Mouse (Mus musculus) kidney, embryonic 14.5 days (tissue): Measurements from ENCODE around the gene 1700030J22Rik. TPM values are rescaled to one million over a fixed set of nuclear protein-coding genes. Genes with fewer than 3 reads are reported as not detected.

Experiments used
- ATAC-seq: fragments of 200-750 bp; cut with Nextera tagmentation; 2 replicates; pipeline ENCODE4 v1.8.0; 2017; ENCODE audit warnings: moderate number of reproducible peaks, mild to moderate bottlenecking, moderate TSS enrichment, moderate library complexity; ENCODE audit not compliant: low FRiP score, low TSS enrichment
- H3K27ac ChIP-seq: fragments of 300-500 bp; sonication (generic); 2 replicates; pipeline ENCODE4 v1.5.1; 2014; ENCODE audit warnings: low read depth, mild to moderate bottlenecking, low read length, moderate library complexity, mixed read lengths
- H3K27me3 ChIP-seq: fragments of 300-500 bp; sonication (generic); 2 replicates; pipeline ENCODE4 v1.6.1; 2014; ENCODE audit warnings: mild to moderate bottlenecking, low read length; ENCODE audit not compliant: control insufficient read depth, insufficient read depth
- H3K36me3 ChIP-seq: fragments of 300-500 bp; sonication (generic); 2 replicates; pipeline ENCODE4 v1.6.1; 2014; ENCODE audit warnings: low read length, mixed read lengths; ENCODE audit not compliant: control insufficient read depth, insufficient read depth
- H3K4me1 ChIP-seq: fragments of 300-500 bp; sonication (generic); 2 replicates; pipeline ENCODE4 v1.6.1; 2014; ENCODE audit warnings: low read length, mixed read lengths; ENCODE audit not compliant: control insufficient read depth, insufficient read depth
- H3K4me2 ChIP-seq: fragments of 300-500 bp; sonication (generic); replicated peaks from 2 replicates; pipeline ENCODE4 v1.6.1; 2014; ENCODE audit warnings: low read depth, mild to moderate bottlenecking, low read length
- H3K4me3 ChIP-seq: fragments of 300-500 bp; sonication (generic); 2 replicates; pipeline ENCODE4 v1.5.1; 2014; ENCODE audit warnings: mild to moderate bottlenecking, low read length
- H3K9ac ChIP-seq: fragments of 300-500 bp; sonication (generic); 2 replicates; pipeline ENCODE4 v1.6.1; 2014; ENCODE audit warnings: low read depth, mild to moderate bottlenecking, low read length, moderate library complexity
- H3K9me3 ChIP-seq: fragments of 300-500 bp; sonication (generic); 2 replicates; pipeline ENCODE4 v1.6.1; 2016; ENCODE audit warnings: low read length; ENCODE audit not compliant: control insufficient read depth
- WGBS: fragments of 180-500 bp; shearing (Covaris S2); extraction: QIAGEN DNeasy Blood & Tissue Kit; methylation state at CpG from one replicate; pipeline ENCODE4 v1.1.7; 2014; 5-methylcytosine and 5-hydroxymethylcytosine counted together
- polyA plus RNA-seq: library from polyadenylated mRNA; unstranded; fragments of >200 nt; fragmentation: Nextera tagmentation; extraction: Ambion mirVana; gene quantifications from 2 replicates; pipeline ENCODE4 v1.2.1, GENCODE M21; 2014

1700030J22Rik gene
- polyA plus RNA-seq, 1 experiment from 2014 or later: 2.7 TPM

- Histone ChIP-seq H3K9ac (peak overlapping the region; percentile 13; the same call in 1 of the 2 replicates), H3K9me3 (no peaks in the 10 kb centered on the region), H3K4me2 (peak overlapping the region; percentile 94), H3K4me3 (peak overlapping the region; percentile 74; the same call in 1 of the 2 replicates), H3K27me3 (no peaks in the 10 kb centered on the region), H3K36me3 (no peaks in the 10 kb centered on the region), H3K27ac (no peak overlapping the region), H3K4me1 (peaks cover 5% of the 10 kb centered on the region; the same call in 1 of the 2 replicates)
- 59% methylated on average over 11 of the region's 11 CpGs for WGBS
- no peak for ATAC-seq
Measured at GRCm38 (mm10) chr8:116994016-116994716, 15.4 kb upstream of the 1700030J22Rik start.

GRCm38 (mm10) chr8:116993095-116993867 lies 14.5 kb upstream of the 1700030J22Rik start, which contains the start of gene Gcsh:
Gcsh (minus strand) TSS chr8:116993537.
- Histone ChIP-seq H3K9ac (peak within 1 kb of the TSS; percentile 74), H3K27ac (peak within 1 kb of the TSS; percentile 60), H3K4me1 (peaks cover 5% of the 10 kb centered on the region; the same call in 1 of the 2 replicates), H3K4me3 (peak within 1 kb of the TSS; percentile 74), H3K4me2 (peak within 1 kb of the TSS; percentile 94), H3K27me3 (no peaks in the 10 kb centered on the region), H3K36me3 (peaks cover 6% of the 10 kb centered on the region; the same call in 1 of the 2 replicates), H3K9me3 (no peaks in the 10 kb centered on the region)
- ATAC-seq: peak; percentile 100
- WGBS: under 1% methylated on average over 56 of the region's 56 CpGs

GRCm38 (mm10) chr8:116992176-116992971 lies 13.6 kb upstream of the 1700030J22Rik start:
- H3K27ac ChIP-seq: no peak overlapping the region
- no peaks in the 10 kb centered on the region for H3K9me3 ChIP-seq
- no peak for ATAC-seq
- peak overlapping the region; percentile 74 for H3K9ac ChIP-seq
- H3K4me3 ChIP-seq: peak overlapping the region; percentile 74
- H3K4me1 ChIP-seq: peaks cover 5% of the 10 kb centered on the region; the same call in 1 of the 2 replicates
- peak overlapping the region; percentile 94 for H3K4me2 ChIP-seq
- no peaks in the 10 kb centered on the region for H3K27me3 ChIP-seq
- 10% methylated on average over 23 of the region's 23 CpGs for WGBS
- peaks cover 15% of the 10 kb centered on the region; the same call in 1 of the 2 replicates for H3K36me3 ChIP-seq

DNA sequence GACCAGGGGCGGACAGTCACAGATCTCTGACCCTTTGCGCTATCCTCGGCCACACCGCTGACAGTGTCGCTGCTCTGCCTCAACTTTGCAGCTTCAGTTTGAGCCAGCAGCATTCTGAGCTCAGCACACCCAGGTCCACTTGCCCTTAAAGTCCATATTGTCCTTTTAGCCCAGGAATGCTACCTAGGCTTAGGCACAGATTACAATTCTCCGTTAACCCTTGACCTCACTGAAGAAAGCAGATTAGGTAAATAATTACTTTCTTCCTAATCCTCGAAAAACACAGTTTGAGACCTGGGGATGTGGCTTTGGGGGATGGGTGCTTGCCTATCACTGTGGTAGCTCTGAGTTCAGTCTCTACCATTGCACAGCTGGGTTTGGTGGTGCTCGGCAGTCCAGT lies 12.5 kb upstream of the 1700030J22Rik start:
- H3K4me1 ChIP-seq: peaks cover 5% of the 10 kb centered on the region; the same call in 1 of the 2 replicates
- no peak overlapping the region for H3K27ac ChIP-seq
- H3K9me3 ChIP-seq: no peaks in the 10 kb centered on the region
- H3K9ac ChIP-seq: no peak overlapping the region
- H3K4me2 ChIP-seq: no peak overlapping the region
- no peaks in the 10 kb centered on the region for H3K27me3 ChIP-seq
- peaks cover 24% of the 10 kb centered on the region for H3K36me3 ChIP-seq
- 86% methylated on average over 8 of the region's 8 CpGs for WGBS
- ATAC-seq: no peak
- H3K4me3 ChIP-seq: no peak overlapping the region; the same call in 1 of the 2 replicates

DNA sequence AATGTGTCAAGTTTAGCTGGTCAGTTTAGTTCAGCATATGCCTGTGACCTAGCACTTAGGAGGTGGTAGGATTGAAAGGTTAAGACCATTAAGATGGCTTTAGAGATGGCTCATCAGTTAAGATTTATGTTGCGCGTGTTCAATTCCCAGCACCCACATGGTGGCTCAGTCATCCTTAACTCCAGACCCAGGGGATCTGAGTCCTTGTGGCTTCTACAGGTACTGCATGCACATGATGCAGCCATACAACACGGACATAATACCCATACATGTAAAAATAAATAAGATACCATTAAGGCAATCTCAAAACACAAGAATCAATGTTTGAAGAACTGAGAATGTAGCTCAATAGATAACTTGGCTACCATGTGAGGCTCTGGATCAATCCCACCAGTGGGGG lies 11.1 kb upstream of the 1700030J22Rik start:
- WGBS: 95% methylated on average over 3 of the region's 3 CpGs
- Histone ChIP-seq H3K36me3 (peaks cover 35% of the 10 kb centered on the region), H3K27ac (no peak overlapping the region), H3K9me3 (no peaks in the 10 kb centered on the region), H3K9ac (no peak overlapping the region), H3K4me2 (no peak overlapping the region), H3K4me3 (no peak overlapping the region), H3K4me1 (peaks cover 5% of the 10 kb centered on the region; the same call in 1 of the 2 replicates), H3K27me3 (no peaks in the 10 kb centered on the region)
- ATAC-seq: no peak

DNA sequence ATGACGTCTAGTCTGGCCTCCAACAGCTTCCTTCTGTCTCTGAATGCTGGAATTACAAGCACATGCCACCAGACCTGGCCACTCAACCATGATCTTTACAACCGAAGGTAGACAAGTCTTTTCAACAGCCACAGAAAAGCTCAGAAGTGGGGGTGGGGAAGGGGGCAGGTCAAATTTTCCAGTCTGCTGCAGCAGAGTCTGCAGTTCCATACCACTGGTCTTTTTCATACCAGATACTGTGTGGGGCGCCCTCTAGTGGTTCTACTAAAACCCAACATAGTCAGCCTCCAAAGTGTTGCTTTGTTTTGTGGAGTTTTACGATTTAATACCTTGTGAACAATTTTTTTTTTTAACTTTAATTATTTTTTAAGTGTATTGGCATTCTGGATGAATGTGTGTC lies 1.4 kb upstream of the 1700030J22Rik start:
- Histone ChIP-seq H3K36me3 (peaks cover 24% of the 10 kb centered on the region), H3K4me2 (peak overlapping the region; percentile 22; the same call in 1 of the 2 replicates), H3K27ac (no peak overlapping the region), H3K4me1 (0 out of 2 replicates have a peak, but pooled peaks cover 5% of the 10 kb centered on the region), H3K27me3 (no peaks in the 10 kb centered on the region), H3K9ac (no peak overlapping the region), H3K4me3 (no peak overlapping the region), H3K9me3 (no peaks in the 10 kb centered on the region)
- WGBS: 16% methylated on average over 4 of the region's 4 CpGs
- ATAC-seq: no peak

GRCm38 (mm10) chr8:116978052-116978451 lies 707 bp downstream of the 1700030J22Rik start:
- no peak overlapping the region for H3K27ac ChIP-seq
- 0 out of 2 replicates have a peak, but pooled peaks cover 5% of the 10 kb centered on the region for H3K4me1 ChIP-seq
- peak overlapping the region; percentile 64 for H3K4me2 ChIP-seq
- H3K4me3 ChIP-seq: peak overlapping the region; percentile 74
- 38% methylated on average over 8 of the region's 8 CpGs for WGBS
- peaks cover 7% of the 10 kb centered on the region for H3K36me3 ChIP-seq
- peak overlapping the region; percentile 13; the same call in 1 of the 2 replicates for H3K9ac ChIP-seq
- H3K9me3 ChIP-seq: no peaks in the 10 kb centered on the region
- no peak for ATAC-seq
- no peaks in the 10 kb centered on the region for H3K27me3 ChIP-seq

DNA sequence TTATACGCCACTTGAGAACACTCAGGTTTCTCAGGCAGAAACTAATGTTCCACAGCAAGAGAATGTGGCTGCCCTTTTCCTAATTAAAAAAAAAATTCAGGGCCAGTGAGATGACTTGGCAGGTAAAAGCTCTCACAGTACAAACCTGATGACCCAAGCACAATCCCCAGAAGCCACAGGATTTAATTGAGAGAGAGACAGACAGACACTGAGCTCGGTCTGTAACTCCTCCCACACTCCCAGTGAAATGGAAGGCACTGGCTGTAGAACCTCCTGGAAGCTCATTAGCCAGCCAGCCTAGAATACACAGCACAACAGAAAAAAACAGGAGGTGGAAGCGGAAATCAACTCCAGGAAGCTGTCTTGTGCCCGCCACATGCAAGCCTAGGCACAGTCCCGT lies 3.2 kb downstream of the 1700030J22Rik start:
- ATAC-seq: no peak
- H3K9me3 ChIP-seq: no peaks in the 10 kb centered on the region
- 0 out of 2 replicates have a peak, but pooled peaks cover 5% of the 10 kb centered on the region for H3K4me1 ChIP-seq
- no peak overlapping the region for H3K27ac ChIP-seq
- H3K27me3 ChIP-seq: no peaks in the 10 kb centered on the region
- H3K9ac ChIP-seq: no peak overlapping the region
- no peaks in the 10 kb centered on the region for H3K36me3 ChIP-seq
- no peak overlapping the region; the same call in 1 of the 2 replicates for H3K4me2 ChIP-seq
- WGBS: 53% methylated on average over 5 of the region's 5 CpGs
- no peak overlapping the region for H3K4me3 ChIP-seq
